Mouse (Mus musculus) frontal cortex, adult 2 months (tissue): ENCODE measurements around the gene Qpct. TPM values are rescaled to one million over a fixed set of nuclear protein-coding genes. Genes with fewer than 3 reads are reported as not detected.
A peak's percentile ranks its signal among the peaks of the same experiment; 100 is the strongest.

Experiments
- DNase-seq, 2 experiments: peaks; one replicate each; pipeline ENCODE4 v3.0.0; 2022; ENCODE audit warnings: low spot score in 1 of 2; ENCODE audit errors: extremely low spot score in 1 of 2
- polyA plus RNA-seq: library from polyadenylated mRNA; depleted of rRNA; stranded (reverse); fragments of >200 nt; gene quantifications from 2 replicates; pipeline ENCODE4 v1.2.3, GENCODE M21; 2012; rRNA removed

Gene Qpct
- polyA plus RNA-seq: 18.5 and 20.2 TPM in 2 replicates

DNA sequence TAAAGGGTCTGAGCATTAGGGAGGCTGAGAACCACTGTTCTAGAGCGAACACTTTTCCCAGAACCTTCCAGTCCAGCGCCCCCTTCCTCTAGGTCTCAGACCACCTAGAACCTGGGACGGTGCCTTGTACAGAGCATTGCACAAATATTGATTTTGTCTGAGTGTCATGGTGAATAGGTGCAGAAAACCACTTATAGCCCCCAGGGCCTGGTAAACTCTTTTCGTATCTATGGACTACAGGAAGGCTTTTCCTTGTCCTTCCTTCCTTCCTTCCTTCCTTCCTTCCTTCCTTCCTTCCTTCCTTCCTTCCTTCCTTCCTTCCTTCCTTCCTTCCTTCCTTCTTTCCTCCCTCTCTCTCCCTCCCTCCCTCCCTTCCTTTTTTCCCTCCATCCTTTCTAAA is at the start of gene Qpct:
Gene Qpct (plus strand): TSS at position 301 of the 400 bp plus-strand sequence.
- no peak for DNase-seq

DNA sequence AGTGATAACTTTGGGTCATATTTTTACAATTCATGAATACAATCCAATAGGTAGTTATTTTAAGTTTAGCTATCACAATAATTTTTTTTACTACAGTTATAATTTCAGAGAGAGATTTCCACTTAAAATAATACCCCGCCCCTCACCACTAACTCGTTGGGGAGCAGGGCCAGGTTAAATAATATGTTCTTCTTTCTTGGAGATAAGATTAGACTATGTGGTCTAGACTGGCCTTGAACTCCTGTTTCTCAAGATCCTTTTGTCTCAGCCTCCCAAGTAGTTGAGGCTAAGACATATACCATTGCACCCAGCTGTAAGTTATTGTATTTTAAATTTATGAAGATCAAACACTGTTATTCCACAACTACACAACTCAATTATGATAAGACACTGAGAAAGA is 38.1 kb upstream of the Qpct start:
- DNase-seq: no peak

GRCm38 (mm10) chr17:79014911-79015685 is 36.6 kb upstream of the Qpct start:
- DNase-seq: no peak

DNA sequence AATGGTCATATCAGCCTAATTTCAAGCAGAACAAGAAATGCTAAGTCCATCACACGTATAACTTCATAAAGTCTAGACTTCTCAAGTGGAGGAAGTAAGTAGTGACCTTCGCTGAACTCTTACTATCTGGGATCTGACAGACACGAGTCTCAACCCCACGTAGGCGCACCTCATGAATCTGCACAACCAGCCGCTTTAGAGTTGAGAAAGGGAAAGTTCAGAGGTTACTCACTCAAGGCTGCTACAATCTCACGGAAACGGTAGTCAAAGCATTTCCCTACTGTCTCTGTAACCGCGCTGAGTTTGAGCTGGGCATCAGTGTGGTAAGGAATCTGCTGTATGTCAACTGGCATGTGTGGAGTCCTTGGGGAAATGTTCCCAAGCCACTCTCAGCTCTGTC is 35.9 kb upstream of the Qpct start:
- DNase-seq: no peak

DNA sequence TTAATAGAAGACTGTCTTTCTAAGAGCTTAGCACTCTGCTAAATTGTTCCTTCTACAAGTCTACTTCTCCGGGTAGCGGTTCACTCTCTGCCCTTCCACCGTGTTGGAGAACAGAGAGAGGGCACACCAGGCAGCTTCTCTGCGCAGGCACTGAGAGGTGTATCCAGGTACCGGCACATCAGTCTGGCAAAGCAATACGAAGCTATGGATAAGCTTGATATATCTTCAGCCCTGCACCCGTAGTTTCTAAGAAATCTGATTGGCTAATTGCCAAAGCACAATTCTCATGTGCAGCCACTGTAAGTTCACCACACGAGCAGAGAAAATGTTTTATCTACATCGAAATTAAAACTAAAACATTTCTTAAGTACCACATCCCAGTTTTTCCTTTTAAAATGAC is 33.3 kb upstream of the Qpct start:
- DNase-seq: no peak

DNA sequence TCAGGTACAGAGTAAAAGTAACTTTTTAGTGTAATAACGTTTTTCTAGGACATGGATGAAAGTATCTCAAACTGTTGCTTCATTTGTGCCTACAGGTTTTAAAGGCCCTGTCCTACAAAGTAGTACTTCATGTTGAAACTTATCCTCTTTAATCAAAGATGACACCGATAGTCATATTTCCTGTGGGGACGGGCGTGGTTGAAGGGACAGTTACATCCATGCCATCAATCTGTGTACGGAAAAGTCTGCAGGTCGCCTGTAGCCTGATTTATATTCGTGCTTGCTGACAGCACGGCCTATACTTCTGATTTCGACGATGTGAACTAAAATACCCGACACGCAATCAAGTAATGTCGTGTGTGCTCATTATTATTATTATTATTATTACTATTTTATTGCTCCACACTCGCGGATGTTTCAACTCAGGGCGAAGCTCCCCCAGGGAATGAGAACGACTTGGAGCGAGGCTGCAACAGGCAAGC is 31.9 kb upstream of the Qpct start:
- DNase-seq: no peak

DNA sequence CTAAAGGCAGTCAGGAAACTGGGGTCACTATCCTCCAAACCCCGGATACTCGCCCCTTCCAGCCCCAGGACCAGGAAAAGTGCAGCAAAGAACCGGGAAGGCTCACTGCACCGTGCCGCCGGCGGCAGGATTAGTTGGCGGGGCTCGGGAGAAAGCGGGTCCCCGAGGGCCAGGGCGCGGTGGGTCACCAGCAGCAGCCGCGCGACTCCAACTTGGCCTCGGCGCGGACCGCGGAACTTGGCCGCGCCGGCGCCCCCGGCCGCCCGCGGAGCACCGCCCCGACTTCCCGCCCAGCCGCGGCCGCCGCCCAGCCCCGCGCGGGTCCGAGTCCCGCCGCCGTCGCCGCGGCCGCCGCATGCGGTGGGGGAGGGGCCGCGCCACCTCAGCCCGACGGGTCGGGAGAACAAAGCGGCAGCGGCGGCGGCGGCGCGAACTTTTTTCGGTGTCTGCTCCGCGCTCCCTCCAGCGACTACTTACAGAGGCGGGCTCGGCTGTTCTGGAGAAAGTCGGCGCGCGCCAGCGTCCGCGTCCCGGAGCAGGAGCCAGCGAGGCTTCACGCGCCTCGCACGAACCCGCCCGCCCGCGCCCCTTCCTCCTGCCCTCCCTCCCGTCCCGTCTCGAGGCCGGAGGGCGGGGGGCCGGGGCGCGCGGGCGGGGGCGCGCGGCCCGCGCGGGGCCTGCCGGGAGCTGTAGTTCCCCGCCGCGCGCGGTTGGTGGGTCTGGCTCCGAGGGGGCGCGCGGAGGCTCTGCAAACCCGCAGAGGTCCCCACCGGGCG is 31.3 kb upstream of the Qpct start, which contains the start of gene Prkd3:
Gene Prkd3 (minus strand): TSS at position 609 of the 776 bp plus-strand sequence.
- peak in 1 of 2 experiments; percentile 48 for DNase-seq

DNA sequence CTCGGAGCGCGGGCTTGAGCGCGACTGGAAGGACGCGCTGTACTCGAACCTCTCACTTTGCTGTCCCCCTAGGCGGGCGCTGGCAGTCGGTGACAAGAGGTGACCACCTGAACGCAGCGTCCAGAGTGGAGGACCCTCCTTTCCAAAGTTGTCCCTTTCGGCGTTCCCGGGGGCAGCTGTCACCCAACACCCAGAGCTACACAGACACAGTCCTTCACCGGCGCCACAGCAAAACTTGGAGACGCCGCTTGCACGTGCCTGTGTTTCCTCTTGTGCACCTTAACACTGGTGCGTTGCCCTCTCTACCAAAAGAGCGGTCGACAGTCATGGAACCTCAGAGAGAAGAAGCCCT is 30.7 kb upstream of the Qpct start:
- peak in 1 of 2 experiments; percentile 2 for DNase-seq

- DNase-seq: no peak
Observed at GRCm38 (mm10) chr17:79022746-79023145, 29.0 kb upstream of the Qpct start.

DNA sequence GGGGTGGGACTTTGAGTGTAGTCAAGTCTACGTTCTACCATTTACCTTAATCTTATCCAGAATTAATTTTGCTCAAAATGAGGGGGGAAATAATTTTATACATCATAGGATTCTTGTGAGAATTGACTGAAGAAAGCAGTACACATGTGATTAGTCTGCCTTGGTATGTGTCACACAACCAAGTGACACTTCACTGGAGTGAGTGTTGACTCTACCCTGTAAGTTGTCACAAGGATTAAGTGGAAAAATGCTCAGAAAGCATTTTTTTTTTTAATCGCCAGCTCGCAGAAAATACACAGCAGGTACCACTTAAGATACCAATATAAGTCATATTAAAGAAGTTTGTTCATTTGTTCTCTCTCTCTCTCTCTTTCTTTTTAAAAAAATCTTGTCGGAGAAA is 27.2 kb upstream of the Qpct start:
- no peak for DNase-seq

- DNase-seq: no peak
Observed at GRCm38 (mm10) chr17:79029226-79029625, 22.5 kb upstream of the Qpct start.

- no peak for DNase-seq
Observed at GRCm38 (mm10) chr17:79031569-79031968, 20.1 kb upstream of the Qpct start.

DNA sequence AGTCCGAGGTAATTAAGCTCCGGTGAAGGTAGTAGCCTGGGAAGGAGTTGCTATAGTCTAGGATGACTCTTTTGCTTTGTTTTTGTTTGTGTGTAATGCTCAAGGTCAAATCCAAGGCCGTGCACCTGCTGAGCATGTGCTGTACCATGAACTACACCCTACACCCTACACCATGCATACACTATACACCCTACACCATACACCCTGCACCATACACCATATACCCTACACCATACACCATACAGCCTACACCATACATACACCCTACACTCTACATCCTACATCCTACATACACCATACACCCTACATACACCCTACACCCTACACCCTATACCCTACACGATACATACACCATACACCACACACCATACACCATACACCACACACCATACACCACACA is 18.9 kb upstream of the Qpct start:
- DNase-seq: no peak

DNA sequence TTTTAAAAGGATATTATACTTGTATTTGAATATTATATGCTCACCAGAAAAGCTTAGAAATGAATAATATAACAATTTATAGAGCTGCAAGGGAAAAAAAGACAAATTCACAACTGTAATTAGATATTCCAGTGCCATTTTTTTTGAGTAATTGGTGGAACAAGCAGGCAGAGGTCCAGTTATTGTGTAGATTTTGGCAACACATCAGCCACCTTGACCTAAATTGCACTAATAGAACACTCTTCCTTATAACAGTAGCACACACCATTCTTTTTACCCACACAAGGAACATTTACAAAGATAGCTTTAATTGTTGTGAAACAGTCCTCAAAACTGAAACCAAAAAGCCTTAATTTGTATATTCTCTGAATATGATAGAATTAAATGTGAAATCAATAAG is 12.0 kb upstream of the Qpct start:
- DNase-seq: no peak

DNA sequence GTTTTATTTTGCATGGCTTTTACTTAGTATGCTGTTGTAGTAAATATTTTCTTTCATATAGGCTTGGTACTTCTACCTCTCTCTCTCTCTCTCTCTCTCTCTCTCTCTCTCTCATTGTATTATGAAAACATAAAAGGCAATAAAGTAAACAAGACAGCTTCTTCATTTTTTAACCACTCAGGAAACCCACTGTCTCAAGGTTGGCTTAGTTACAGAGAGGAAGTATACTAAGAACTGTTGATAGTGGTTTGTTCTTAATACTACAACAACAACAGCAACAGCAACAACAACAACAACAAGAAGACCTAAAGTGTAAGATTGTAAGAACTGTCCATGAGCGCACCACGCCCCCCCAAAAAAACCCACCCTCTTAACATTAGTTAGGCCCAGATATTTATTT is 8.0 kb upstream of the Qpct start:
- DNase-seq: no peak

- DNase-seq: peak; percentile 23 to 77
Observed at GRCm38 (mm10) chr17:79052088-79052812, 544 bp downstream of the Qpct start.

GRCm38 (mm10) chr17:79058271-79058670 is 6.6 kb downstream of the Qpct start:
- no peak for DNase-seq

DNA sequence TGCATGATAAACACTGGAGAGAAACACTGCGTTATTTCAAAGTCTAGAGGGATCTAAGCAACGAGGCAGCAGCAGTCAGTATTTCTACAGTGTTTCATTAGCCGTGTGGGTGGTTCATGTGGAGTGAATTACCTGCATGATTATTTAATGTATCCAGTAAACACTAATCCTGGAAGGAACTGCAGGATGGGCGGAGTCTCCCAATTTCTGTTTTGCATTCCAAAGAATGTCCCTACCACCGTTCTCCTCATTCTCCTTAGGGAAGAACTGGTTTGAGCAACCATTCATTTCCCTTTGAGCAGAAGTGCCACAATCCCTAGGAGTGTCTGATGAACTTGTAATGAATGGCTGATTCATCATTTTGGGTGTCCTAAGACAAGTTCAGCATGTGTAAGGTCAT is 8.5 kb downstream of the Qpct start:
- no peak for DNase-seq

- no peak for DNase-seq
Observed at GRCm38 (mm10) chr17:79064250-79064649, 12.5 kb downstream of the Qpct start.

- no peak for DNase-seq
Observed at GRCm38 (mm10) chr17:79068581-79068980, 16.9 kb downstream of the Qpct start.

DNA sequence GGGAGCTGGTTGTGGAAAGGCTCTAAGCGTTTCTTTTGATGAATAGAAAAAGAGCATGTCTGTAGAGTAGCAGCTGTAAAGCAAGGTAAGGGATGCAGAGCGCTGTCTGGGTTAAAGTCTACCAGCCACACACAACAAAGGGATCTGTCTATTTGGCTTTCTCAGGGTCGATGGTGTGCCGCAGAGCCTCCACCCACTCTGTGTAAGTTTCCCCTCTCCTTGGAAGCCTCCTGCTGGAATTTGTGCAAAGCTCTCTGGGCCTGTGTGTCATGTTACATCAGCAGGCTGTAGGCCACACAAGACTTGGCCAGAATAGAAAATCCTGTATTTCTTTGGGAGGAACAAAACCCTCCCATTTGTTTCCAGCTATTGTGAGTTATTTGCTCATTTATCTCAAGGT is 17.3 kb downstream of the Qpct start:
- DNase-seq: no peak
